Mouse (Mus musculus): ENCODE measurements around the gene Olfr303.
"Not testable (repeated sequence)": the region's sequence is repeated elsewhere in the genome, so short reads cannot be mapped to it uniquely, and the experiment has no call there.

The Olfr303 gene

GRCm38 (mm10) chr7:86397689-86398088, at the start of gene Olfr303:
Gene Olfr303 (minus strand): TSS chr7:86397789.
- DNase-seq = no peak

GRCm38 (mm10) chr7:86403546-86403945, 6.0 kb upstream of the Olfr303 start, which contains the start of gene Olfr301:
Gene Olfr301 (plus strand): TSS chr7:86403846.
- no peak for DNase-seq

GRCm38 (mm10) chr7:86386558-86386957, 11.0 kb downstream of the Olfr303 start, which contains the start of gene Olfr304:
Gene Olfr304 (minus strand): TSS chr7:86386658.
- DNase-seq = no peak

- no peak for DNase-seq
These were observed 11.8 kb downstream of the Olfr303 start for GRCm38 (mm10) chr7:86385769-86386168.

GRCm38 (mm10) chr7:86366828-86367227, 30.8 kb downstream of the Olfr303 start, which contains the start of gene Olfr305:
Gene Olfr305 (minus strand): TSS chr7:86366928.
- DNase-seq = no peak

- not testable (repeated sequence) for DNase-seq
These were observed 51.3 kb downstream of the Olfr303 start for GRCm38 (mm10) chr7:86346296-86346695.

- DNase-seq = no peak
These were observed 53.3 kb downstream of the Olfr303 start for GRCm38 (mm10) chr7:86344253-86344652.

GRCm38 (mm10) chr7:86342881-86343565, 54.6 kb downstream of the Olfr303 start:
- no peak for DNase-seq
